Mouse (Mus musculus): ENCODE results near the gene Epor. TPM values are rescaled to one million over a fixed set of nuclear protein-coding genes. Genes with fewer than 3 reads are reported as not detected.

The Epor gene
- total RNA-seq, 2 experiments from 2014 or later, result 1.7 to 2.1 TPM

DNA sequence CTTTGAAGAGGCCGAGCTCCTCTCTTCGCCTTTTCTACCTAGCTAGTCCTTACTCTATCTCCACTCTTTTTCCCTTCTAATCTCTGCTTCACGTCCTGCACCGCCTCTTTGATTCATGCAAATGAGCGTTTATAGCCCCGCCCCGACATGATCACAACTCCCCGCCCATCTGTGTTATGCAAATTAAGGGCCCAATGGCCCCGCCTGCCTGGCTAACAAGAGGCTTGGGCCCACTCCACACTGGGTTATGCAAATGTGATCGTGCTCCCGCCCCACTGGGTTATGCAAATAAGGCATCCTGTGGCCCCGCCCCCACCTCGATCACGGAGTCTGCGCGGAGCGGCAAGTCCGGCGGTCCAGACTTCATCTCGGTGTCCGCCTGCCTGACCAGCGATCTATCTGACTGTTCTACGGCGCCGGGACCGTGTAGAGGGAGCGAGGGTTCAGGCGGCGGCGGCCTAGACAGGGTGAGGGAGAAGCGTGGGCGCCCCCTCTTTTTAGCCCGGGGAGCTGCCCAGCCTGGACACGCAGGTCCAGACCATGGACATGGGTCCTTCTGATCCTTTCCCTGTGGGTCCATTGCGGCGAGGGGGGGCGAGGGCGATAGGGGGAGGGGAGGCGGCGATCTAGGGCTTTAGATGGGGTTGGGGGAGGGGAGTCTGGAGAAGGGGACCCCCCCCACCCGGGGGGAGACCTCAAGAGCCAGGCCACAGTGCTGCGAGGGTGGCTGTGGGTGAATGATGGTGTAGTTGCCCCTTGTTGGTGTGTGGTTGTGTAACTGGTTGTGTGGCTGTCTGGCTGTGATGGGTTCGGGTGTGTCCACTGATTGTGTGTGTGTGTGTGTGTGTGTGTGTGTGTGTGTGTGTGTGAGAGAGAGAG lies 26.4 kb downstream of the Epor start, which contains the start of gene Plppr2:
Plppr2 (plus strand) TSS at position 342 of the 879 bp plus-strand sequence.
- peak; percentile 96 for DNase-seq

GRCm38 (mm10) chr9:21935466-21936131 lies 27.7 kb downstream of the Epor start:
- DNase-seq, result no peak

DNA sequence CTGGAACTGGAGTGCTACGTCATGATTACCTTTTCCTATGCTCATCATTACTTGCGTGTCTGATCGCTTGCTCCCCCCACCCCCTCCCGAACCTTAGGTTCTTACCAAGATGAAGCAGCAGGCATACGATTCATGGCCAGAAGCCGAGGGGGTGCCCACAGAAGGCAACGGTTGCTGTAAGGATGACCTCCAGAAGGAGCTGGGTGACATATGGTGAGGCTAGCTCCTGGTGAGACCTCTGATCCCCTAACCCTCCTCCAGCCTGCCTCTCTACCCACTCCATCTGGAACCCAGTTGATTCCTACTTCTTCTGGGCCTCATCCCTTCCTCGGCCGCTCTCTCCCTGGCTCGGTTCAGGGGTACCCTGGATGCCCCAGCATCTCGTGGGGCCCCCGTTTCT lies 29.3 kb downstream of the Epor start:
- no peak for DNase-seq

DNA sequence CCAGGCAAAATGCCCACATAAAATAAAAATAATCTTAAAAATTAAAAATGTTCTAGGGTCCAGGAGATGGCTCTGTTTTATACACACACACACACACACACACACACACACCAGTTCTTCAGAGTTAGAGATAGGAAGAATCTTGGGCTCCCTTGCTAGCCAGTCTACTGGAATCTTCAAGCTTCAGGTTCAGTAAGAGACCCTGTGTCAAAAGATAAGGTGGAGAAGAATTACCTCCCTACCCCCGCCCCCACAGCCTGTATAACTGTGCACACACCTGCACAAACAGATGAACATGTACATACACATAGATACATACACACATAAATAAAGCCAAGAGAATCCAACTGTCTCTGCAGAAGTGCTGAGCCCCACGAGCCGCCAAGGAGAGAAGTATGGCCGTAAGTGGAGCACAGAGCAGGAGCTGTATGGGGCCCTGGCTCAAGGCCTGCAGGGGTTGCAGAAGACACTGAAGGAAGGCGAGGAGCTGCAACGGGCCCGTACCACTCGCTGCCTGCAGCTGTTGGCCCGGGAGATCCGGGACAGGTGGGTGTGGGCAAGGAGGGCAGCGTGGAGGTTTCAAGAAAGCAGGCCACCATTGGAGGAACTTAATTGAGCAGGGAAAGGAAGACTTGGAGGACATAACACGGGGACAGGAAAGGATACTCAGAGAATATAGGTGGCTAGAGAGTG lies 30.7 kb downstream of the Epor start:
- no peak for DNase-seq

DNA sequence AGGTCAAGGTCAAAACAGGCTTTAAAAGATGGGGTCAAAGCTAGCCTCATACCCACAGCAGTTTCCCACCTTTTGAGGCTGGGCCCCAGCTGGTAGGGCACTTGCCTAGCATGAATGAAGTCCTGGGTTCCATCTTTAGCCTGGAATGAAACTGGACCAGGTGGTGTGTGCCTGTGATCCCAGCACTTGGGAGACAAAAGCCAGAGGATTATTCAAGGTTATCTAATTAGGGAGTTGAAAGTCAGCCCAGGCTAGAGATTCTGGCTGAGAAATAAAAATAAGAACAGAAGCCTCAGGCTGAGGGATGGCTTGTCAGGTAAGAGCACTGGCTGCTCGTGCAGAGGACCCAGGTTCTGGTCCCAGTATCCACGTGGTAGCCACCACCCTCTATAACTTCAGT lies 31.3 kb downstream of the Epor start:
- DNase-seq, result no peak

GRCm38 (mm10) chr9:21929208-21929607 lies 34.1 kb downstream of the Epor start:
- DNase-seq, result no peak

GRCm38 (mm10) chr9:21927208-21927753 lies 36.0 kb downstream of the Epor start, which contains the start of the genes Ccdc159 and Tmem205:
Ccdc159 (plus strand) TSS chr9:21927471.
Tmem205 (minus strand) TSS chr9:21927556.
- peak; percentile 92 for DNase-seq

DNA sequence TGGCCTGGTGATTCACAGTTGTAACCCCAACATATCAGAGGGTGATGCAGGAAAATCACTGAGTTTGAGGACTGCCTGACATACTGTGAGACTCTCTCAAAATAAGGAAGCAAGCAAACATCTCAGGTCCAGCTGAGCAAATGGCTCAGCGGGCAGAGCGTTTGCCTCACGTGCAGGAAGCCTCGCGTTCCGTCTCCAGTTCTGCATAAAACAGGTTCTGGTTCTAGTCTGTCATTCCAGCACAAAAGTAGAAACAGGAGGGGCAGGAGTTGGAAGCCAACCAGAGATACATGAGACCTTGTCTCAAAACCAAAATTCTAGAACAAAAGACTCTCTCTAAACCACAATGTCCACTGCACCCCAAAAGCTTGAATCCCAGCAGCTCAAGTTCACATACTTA lies 36.5 kb downstream of the Epor start:
- DNase-seq, result no peak

GRCm38 (mm10) chr9:21926155-21926554 lies 37.2 kb downstream of the Epor start:
- DNase-seq, result no peak

- DNase-seq, result no peak
Measured at GRCm38 (mm10) chr9:21925506-21925905, 37.8 kb downstream of the Epor start.

DNA sequence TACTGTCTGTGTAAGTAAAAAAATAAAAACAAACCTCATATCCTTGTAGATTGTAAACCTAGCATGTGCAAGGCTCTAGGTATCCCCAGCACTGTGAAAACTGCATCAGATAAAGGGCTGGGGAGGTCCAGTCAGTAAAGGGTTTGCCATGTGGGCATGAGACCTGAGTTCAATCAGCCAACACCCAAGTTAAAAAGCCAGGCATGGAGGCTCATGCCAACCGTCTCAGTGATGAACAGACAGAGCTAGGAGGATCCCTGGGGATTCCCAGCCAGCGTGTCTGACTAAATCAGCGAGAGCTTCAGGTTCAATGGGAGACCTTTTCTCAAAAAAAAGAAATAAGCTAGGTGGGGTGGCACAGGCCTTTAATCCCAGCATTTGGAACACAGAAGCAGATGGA lies 38.3 kb downstream of the Epor start:
- DNase-seq, result no peak

DNA sequence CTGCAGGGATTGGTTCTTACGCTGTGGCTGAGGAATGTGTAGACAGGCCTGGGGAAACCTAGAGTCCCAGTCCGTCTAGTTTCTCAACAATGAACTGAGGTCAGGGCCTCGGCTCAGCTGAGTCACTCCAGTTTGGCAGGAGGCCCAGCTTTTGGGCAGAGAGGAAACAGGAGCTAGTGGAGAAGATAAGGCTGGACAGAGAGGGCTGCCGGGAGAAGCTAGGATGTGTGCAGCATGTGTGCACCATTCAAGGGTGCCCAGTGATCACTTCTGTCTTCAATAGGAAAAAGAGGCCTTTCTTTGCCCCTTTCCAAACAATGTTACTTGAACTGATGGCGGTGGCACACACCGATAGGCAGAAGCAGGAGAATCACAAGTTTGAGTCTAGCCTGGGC lies 39.2 kb downstream of the Epor start:
- DNase-seq, result peak; percentile 95

DNA sequence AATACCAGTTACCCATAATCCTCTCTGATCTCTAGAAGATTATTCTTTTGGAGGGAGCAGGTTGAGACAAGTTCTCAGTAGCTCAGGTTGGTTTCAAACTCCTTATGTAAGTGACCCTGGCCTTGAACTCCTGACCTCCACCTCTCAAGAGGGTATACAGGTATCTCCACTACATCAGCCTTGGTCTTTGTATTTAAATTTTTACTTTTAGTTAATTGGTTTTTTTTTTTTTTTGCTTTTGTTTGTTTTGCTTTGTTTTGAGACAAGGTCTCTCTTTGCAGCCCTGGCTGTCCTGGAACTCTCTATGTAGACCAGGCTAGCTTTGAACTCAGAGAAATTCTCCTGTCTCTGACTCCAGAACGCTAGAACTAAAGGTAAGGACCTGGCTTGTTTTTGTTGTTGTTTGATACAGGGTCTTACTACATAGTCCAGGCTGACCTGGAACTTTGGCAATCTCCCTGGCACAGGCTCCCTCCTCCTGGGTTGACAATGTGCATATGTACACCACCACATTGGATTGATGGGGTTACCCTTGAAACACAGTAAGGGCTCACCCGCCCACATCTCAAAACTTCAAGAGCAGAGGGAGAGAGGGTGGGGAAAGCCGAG lies 39.7 kb downstream of the Epor start:
- DNase-seq, result no peak

GRCm38 (mm10) chr9:21923036-21923435 lies 40.3 kb downstream of the Epor start:
- no peak for DNase-seq

GRCm38 (mm10) chr9:21918692-21919384 lies 44.5 kb downstream of the Epor start:
- no peak for DNase-seq

GRCm38 (mm10) chr9:21918035-21918592 lies 45.2 kb downstream of the Epor start, which contains the start of gene Rab3d:
Rab3d (minus strand) TSS chr9:21918192.
- DNase-seq, result peak; percentile 96

DNA sequence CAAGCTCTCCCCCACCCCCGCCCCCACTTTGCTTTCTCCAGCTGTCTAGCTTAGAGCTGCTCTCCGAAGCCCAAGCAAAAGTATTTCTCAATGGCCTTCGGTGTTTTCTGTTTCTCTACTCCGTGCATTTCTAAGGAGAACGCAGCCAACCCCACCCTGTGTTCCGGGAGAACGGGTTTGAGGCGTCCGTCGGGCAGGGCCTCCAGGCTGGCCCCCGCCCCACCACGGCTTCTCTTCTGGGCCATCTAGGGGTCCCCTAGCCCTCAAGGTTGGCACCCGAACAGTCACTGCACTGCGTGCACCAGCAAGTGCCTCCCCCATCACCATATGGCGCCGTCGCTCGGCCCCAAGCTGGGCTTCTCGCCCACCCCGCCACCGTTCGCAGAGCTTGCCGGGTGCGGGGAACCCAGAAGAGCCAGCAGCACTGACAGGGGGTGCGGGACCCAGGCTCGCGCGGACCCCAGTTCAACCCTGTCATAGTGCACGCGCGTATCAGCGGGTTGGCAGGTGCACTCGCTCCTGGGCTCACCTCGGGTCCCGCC lies 45.7 kb downstream of the Epor start:
- DNase-seq, result peak; percentile 27

- no peak for DNase-seq
Measured at GRCm38 (mm10) chr9:21916851-21917492, 46.3 kb downstream of the Epor start.

GRCm38 (mm10) chr9:21909474-21910223 lies 53.7 kb downstream of the Epor start:
- no peak for DNase-seq
